Mouse (Mus musculus) spleen, adult 12 weeks (tissue): ENCODE measurements around the gene C3.

Experiments
- DNase-seq: peaks from one replicate; pipeline ENCODE4 v3.0.0; 2022; ENCODE audit warnings: low spot score

The C3 gene

GRCm38 (mm10) chr17:57249186-57250181 is 21.5 kb upstream of the C3 start, which contains the start of gene Trip10:
Gene Trip10, plus strand, starts transcription at chr17:57249455.
- peak; percentile 87 for DNase-seq

GRCm38 (mm10) chr17:57248771-57249170 is 20.8 kb upstream of the C3 start:
- no peak for DNase-seq

GRCm38 (mm10) chr17:57248201-57248699 is 20.3 kb upstream of the C3 start, which contains the start of gene Gpr108:
Gene Gpr108, minus strand, starts transcription at chr17:57248446.
- DNase-seq = peak; percentile 76

GRCm38 (mm10) chr17:57247393-57248200 is 19.7 kb upstream of the C3 start:
- peak; percentile 78 for DNase-seq

GRCm38 (mm10) chr17:57246663-57247392 is 18.9 kb upstream of the C3 start:
- peak; percentile 6 for DNase-seq

- DNase-seq = no peak
These were observed 17.5 kb upstream of the C3 start for GRCm38 (mm10) chr17:57245311-57245929.

- no peak for DNase-seq
These were observed 15.9 kb upstream of the C3 start for GRCm38 (mm10) chr17:57243650-57244370.

- no peak for DNase-seq
These were observed 9.2 kb upstream of the C3 start for GRCm38 (mm10) chr17:57237181-57237580.

- DNase-seq = no peak
These were observed 7.9 kb upstream of the C3 start for GRCm38 (mm10) chr17:57235803-57236202.

- DNase-seq = no peak
These were observed 6.5 kb upstream of the C3 start for GRCm38 (mm10) chr17:57234254-57234928.

GRCm38 (mm10) chr17:57233038-57233437 is 5.1 kb upstream of the C3 start:
- DNase-seq = no peak

GRCm38 (mm10) chr17:57232200-57232599 is 4.3 kb upstream of the C3 start:
- DNase-seq = no peak

- no peak for DNase-seq
These were observed 3.4 kb upstream of the C3 start for GRCm38 (mm10) chr17:57231321-57231771.

- DNase-seq = no peak
These were observed 2.8 kb upstream of the C3 start for GRCm38 (mm10) chr17:57230728-57231125.

- DNase-seq = no peak
These were observed 2.2 kb upstream of the C3 start for GRCm38 (mm10) chr17:57229851-57230727.

GRCm38 (mm10) chr17:57228873-57229272 is 937 bp upstream of the C3 start:
- DNase-seq = no peak

GRCm38 (mm10) chr17:57227468-57227867 is 468 bp downstream of the C3 start:
- no peak for DNase-seq

GRCm38 (mm10) chr17:57223313-57223712 is 4.6 kb downstream of the C3 start:
- no peak for DNase-seq

- no peak for DNase-seq
These were observed 6.0 kb downstream of the C3 start for GRCm38 (mm10) chr17:57221911-57222310.
